Mouse (Mus musculus) left cerebral cortex, adult 11 months (tissue): ENCODE measurements at regions not wholly inside any gene's neighbourhood (a gene's known extent, or its start where the extent isn't known, plus 50 kb on each side); places are given as distances from the start of the nearest gene placed in this dataset.

Experiments used
- DNase-seq: peaks from one replicate; pipeline ENCODE4 v3.0.0; 2022; ENCODE audit warnings: low spot score

- DNase-seq, result no peak
Measured at GRCm38 (mm10) chr12:36748345-36748744, 360.0 kb upstream of the Meox2 start.

DNA sequence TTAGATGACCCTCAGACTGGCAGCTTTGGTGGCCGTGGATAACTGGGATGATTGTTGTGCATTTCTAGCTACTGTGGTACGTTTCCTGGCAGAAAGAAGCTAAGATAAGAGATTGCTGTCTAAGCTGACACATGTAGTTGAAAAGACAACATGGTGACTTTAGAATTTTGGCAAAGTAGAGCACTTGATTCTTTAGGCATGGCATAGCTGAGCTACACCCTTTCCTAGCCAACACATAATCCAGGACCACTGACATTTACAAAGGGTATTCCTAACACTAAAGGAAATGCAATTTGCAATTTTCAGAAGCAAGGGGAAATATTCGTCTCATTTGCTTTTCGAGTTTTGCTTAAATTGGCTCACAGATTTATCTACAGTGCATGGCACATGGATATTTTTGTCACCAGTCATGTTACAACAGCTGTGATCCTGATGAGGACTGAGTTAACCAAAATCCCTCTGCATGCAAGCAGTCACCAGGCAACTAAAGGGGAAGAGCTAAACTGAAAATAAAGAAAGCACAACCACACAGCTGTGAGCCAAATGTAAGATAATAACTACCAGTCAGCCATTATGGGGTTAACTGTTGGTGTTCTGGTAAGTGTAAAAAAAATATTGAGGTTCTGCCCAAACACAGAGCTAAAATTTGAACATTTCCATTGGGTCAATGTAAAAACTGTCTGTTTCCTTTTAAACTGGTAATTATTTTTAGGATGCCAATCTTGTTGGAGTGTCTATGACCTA, 342.9 kb upstream of the Meox2 start:
- no peak for DNase-seq

DNA sequence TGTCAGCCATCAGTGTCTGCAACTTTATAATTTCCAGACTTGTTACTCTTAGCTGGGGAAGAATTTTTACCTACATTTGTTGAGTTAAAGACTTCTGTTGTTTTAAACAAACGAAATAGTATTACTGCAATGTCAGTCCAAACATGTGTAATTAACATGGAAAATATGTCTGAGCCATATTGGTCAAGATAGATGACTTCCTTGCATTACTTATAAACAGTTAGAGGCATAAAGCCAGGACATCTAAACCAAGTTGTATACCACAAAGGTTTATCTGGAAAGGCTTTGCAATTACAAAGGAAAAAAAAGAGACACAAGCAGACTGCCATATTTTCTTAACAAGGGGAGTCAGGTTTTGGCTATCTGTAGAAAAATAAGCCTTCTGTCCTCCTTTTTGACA, 342.2 kb upstream of the Meox2 start:
- no peak for DNase-seq

DNA sequence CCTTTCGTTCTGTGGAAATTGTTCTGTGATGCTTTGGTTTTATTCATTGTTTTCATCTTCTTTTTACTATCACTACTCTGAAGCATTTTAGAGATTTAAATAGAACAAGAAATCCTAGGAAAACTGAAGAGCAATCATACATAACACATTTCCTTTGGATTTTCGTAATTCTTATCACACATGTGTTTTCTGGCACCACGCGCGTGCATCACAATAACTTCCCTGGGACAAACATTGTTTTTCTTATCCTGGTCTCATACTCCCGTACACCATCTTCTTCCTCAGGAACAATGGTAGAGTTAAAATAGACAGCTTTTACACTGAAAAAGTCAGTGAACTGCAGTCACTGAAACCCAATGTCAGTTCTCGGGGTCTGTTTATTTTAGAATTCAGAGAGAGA, 327.6 kb upstream of the Meox2 start:
- no peak for DNase-seq

GRCm38 (mm10) chr12:36790866-36791265, 317.5 kb upstream of the Meox2 start:
- no peak for DNase-seq

DNA sequence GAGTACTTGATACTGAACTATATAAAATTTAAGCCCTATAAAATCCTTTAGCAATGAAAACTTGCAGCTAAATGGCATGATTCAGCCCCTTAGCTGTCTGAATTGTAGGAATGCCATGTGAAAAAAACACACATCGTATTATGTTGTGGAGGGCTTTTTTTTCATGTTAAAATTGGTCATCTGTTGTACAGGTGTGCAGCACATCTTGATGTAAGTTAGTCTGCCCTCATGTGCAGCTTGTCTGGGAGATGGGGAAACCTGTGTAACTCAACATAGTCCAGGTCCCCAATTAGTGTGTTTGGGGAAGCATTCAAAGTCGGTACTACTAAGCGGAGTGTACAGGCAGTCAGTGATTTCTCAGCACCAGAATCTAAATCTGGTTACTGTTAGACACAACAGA, 316.9 kb upstream of the Meox2 start:
- no peak for DNase-seq

DNA sequence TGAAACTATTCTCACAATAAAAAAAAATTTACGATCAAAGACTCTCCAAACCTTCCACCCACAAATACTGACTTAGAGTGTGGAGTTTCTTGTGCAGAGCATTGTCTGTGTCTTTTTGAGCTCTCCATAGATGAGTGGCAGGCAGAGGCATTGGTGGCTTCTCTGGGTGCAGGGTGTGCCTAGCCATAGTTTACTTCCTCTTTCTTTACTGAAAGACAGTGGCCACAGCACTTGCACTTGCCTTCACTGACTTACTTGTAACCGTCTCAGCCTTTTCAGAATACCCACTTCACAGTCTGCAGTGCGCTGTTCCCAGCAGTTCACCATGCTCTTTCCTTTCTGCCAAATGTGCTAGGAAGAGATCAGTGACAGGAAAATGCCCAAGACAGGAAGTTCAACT, 316.1 kb upstream of the Meox2 start:
- DNase-seq, result no peak

GRCm38 (mm10) chr12:36793799-36794198, 314.5 kb upstream of the Meox2 start:
- DNase-seq, result no peak

DNA sequence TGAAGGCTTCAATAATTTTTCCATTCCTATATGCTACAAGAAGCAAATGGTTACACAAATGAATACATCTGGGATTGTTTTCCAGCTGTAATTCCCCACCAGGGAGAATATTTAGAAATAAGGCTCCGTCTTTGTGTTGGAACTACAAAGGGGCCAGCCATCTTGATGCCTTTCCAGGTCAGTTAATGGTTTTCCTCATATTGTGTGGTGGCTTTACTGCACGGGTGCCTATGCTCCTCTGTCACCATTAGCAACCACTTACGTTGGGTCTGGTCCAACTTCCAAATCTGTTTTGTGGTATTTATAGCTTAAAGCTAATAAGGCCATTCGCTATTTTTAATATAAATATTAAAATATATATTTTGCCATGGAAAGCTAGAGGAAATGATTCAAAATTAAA, 312.1 kb upstream of the Meox2 start:
- no peak for DNase-seq

GRCm38 (mm10) chr12:36817938-36818337, 290.4 kb upstream of the Meox2 start:
- DNase-seq, result no peak

DNA sequence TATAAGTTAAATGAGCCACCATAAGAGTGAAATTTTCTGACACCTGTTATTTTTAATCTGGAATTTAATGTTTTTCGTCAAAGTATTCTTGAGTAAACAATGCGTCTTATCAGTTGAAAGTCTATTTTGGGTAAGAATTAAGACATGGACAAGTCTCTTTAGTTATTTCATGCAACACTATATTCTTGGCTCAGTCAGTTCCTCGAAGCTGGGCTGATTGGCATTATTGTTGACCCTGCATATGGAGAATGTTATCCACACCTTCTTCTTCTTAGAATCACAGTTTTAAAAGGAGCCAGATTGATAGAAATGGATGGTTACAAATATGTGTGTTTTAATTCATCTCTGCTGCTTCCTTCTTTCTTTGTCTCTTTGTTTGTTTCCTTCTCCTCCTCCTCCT, 289.5 kb upstream of the Meox2 start:
- DNase-seq, result no peak

DNA sequence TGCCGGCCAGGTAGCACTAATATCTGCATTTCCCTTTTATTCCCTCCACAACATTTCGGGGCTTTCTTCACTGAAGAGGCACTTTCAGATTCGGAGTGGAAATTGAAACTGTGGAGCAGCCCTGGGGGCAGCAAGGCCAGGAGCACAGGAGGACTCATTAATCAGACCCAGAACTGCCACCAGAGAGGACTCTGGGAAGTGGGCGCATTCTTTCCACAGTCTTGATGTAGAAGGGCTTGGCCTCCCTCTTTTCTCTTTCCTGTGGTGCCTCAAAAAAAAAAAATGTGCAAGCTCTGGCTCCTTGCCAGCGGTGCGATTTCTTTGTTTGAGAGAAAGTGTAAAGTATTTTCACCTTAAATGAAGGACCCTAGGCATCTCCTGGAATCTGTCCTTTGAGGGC, 281.6 kb upstream of the Meox2 start:
- DNase-seq, result no peak

DNA sequence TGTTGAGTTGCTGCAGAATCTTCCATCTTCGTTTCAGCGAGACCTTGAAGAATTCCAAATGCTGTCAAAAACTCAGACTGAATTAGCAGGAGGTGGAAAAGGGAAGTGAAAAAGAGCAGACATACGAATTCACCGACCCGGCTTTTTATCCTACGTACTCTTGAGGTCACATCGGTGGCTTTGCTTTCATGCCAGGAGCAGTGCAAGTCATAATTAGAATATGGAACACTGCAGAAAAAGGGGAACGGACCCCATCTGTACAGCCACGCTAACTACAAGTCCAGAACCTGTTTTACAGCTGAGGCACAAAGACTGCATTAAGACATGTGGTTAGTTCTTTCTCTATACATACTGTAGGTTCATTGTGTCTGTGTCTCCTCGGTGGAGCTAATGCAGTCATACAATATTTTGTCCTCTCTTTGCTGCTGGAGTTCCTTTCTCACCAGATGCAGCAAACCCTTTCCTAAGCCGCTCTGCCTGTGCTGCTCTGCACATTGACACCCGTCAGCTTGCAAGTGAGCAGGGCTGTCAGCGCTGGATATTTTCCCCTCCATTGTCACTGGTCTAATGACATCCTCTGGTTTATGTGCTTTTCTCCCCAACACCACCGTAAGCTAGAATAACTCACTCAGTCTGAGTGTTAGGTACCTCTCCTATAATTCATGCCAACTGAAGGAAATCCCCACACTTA, 276.9 kb upstream of the Meox2 start:
- no peak for DNase-seq

GRCm38 (mm10) chr12:36842957-36843356, 265.4 kb upstream of the Meox2 start:
- no peak for DNase-seq

DNA sequence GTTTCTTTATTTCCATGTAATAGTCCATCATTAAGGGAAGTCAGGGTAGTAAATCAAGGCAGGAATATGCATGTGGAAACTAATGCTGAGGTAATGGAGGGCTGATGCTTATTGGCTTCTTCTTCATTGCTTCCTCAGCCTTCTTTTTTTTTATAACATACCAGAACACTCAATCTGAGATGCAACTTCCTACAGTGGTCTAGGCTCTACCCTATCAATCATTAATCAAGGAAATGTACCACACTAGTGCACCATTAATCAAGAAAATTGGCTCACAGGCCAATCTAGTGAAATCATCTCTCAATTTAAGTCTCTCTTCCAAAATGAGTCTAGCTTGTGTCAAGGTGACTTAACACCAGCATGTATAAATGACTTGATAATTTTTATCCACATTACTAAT, 263.2 kb upstream of the Meox2 start:
- DNase-seq, result no peak

DNA sequence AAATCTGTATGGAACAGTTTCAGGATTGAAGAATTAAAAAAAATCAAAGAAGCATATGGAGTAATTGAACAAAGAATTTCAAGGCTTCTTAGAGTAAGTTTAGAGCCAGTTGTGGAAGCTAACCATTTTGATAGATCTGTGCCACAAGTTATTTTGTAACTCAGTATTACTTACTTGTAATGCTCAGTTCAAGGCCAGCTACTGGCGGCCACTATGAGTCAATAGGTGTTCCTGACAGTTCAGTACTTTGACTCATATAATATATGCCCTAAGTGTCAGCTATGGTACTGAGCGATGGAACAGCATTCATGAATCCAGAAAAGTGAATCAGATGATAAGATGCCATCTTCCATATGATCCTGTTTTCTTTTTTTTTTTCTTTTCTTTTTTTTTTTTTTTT, 259.3 kb upstream of the Meox2 start:
- DNase-seq, result no peak

DNA sequence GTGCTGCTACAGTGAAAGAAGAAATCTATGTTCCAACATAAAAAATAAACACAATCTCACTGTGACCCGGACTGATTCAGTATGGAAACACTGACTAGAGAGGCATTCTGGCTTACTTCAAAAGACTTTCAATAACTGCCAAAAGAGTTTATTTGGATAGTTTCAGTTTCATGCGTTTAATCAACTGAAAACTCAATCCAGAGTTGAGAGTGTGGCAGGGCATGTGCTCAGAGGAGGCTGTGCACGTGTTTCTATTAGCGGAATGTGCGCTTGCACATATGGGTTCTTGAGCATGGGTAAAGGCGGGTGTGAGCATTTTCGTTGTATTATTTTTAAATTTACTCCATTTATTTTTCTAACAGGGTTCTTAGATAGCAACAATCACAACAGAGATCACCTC, 245.2 kb upstream of the Meox2 start:
- DNase-seq, result no peak

DNA sequence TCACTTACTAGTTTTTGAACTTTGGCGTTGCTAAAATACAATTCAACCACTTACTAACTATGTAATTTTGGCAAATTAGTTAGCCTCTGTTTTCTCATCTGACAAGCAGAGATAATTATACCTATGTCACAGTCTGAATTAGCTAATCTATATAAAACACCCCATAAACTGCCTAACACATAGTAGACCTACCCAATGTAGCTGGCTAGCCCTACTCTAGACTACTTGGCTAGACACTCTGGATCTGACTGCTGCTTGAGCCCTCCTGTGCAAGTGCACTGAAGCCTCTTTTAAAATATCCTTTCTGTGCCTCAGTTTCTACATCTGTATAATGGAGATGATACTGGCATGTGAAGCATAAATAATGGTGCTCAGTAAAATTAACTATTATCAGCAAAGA, 227.6 kb upstream of the Meox2 start:
- DNase-seq, result no peak

DNA sequence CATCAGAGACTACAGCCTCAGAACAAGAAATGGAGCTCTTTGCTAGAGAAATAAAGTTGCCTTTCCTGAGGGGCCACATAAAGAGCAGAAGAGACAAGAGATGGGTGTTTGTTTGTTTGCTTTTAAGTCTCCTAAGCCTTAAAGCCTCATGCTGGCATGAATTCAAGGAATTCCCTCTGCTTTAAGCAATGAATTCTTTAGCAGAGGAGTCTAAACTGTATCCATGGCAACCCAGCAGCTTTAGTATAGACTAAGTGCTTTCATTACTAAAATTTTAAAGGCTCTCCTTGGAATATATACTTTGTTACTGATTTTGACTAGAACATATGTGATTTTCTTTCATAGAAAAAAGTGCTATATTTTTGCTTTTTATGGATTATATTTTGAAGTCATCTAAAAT, 195.0 kb upstream of the Meox2 start:
- no peak for DNase-seq

GRCm38 (mm10) chr12:36917576-36918106, 190.7 kb upstream of the Meox2 start:
- no peak for DNase-seq

DNA sequence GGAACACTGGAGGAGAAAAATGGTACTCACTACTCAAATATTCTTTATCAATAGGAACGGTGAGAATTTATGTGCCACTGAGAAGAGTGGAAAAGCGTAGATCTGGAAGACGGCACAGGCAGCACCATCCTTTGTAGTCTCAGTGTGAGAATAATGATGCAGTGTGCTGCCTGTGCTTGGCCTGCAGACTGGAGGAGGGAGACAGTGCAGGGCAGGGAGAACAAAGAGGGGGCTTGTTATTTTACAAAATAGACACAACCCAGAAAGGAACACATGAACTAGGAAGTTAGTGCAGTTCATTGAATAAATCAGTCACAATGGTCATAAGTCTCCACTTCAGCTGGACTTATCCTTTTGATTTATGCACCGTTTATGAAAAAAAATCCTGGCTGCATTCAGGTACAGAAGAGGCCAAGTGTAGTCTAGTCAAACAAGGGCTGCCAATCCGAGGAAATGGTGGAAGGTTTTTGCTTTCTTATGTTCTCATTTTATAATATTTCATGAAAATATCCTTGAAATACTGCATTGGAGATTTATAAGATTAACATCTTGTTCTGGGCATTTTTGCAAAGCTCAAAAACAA, 190.0 kb upstream of the Meox2 start:
- DNase-seq, result no peak

- DNase-seq, result no peak
Measured at GRCm38 (mm10) chr12:36923558-36923957, 184.8 kb upstream of the Meox2 start.

DNA sequence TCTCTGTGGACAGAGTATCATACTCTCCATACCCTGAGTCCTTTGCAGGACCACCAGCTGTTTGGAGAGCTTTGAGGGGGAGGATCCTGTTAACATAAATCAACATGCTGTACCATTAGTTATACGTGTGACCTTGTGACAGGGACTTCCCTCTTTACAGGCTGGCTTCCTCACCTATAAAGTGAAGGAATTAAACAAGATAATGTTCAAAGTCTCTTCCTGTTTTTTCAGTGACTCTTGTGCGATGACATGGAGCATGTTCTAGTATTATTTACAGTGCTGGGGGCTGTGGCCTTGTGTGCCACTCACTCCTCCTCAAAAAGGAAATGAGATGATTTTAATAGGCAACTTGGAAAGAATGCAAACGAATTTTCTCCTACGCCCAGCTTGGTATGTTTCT, 182.1 kb upstream of the Meox2 start:
- DNase-seq, result no peak
